Mouse (Mus musculus) small intestine, adult 2 months (tissue): ENCODE results near the gene Clrn1. TPM values are rescaled to one million over a fixed set of nuclear protein-coding genes. Genes with fewer than 3 reads are reported as not detected.

ENCODE experiments used
- H3K27ac ChIP-seq: fragments of 200-500 bp; 2 replicates; pipeline ENCODE4 v1.5.1; 2012; ENCODE audit warnings: low read depth, low read length, control low read depth, inconsistent platforms; ENCODE audit not compliant: insufficient read depth
- H3K27me3 ChIP-seq: fragments of 200-500 bp; 2 replicates; pipeline ENCODE4 v1.6.1; 2012; ENCODE audit warnings: mild to moderate bottlenecking, moderate library complexity, low read length, inconsistent platforms; ENCODE audit not compliant: control insufficient read depth, insufficient read depth
- H3K36me3 ChIP-seq: fragments of 200-500 bp; 2 replicates; pipeline ENCODE4 v1.6.1; 2012; ENCODE audit warnings: mild to moderate bottlenecking, low read length, control low read depth, inconsistent platforms; ENCODE audit not compliant: control insufficient read depth, insufficient read depth
- H3K4me1 ChIP-seq: fragments of 200-500 bp; 2 replicates; pipeline ENCODE4 v1.6.1; 2012; ENCODE audit warnings: low read length, inconsistent platforms, mixed read lengths; ENCODE audit not compliant: control insufficient read depth, insufficient read depth, insufficient read length
- H3K4me3 ChIP-seq: fragments of 200-500 bp; 2 replicates; pipeline ENCODE4 v1.5.1; 2012; ENCODE audit warnings: low read depth, mild to moderate bottlenecking, control low read depth, inconsistent platforms, low read length, moderate library complexity
- CTCF ChIP-seq: fragments of 200-500 bp; IDR thresholded peaks from 2 replicates; pipeline ENCODE4 v1.5.1; 2012; ENCODE audit warnings: low read depth, mild to moderate bottlenecking, control low read depth, inconsistent platforms, low read length, moderate library complexity, mixed read lengths; ENCODE audit not compliant: insufficient replicate concordance, insufficient read length; ENCODE audit errors: extremely low read depth
- POLR2A ChIP-seq: fragments of 200-500 bp; IDR thresholded peaks from 2 replicates; pipeline ENCODE4 v1.6.1; 2012; ENCODE audit warnings: low read depth, mild to moderate bottlenecking, control low read depth, inconsistent platforms, low read length, moderate library complexity
- WGBS: fragments of 180-500 bp; shearing (Covaris S2); methylation state at CpG from one replicate; pipeline ENCODE4 v1.1.7; 2018; 5-methylcytosine and 5-hydroxymethylcytosine counted together
- polyA plus RNA-seq: library from polyadenylated mRNA; depleted of rRNA; stranded (reverse); fragments of >200 nt; gene quantifications from 2 replicates; pipeline ENCODE4 v1.2.3, GENCODE M21; 2012

Gene Clrn1
- polyA plus RNA-seq, 1 experiment: not detected

DNA sequence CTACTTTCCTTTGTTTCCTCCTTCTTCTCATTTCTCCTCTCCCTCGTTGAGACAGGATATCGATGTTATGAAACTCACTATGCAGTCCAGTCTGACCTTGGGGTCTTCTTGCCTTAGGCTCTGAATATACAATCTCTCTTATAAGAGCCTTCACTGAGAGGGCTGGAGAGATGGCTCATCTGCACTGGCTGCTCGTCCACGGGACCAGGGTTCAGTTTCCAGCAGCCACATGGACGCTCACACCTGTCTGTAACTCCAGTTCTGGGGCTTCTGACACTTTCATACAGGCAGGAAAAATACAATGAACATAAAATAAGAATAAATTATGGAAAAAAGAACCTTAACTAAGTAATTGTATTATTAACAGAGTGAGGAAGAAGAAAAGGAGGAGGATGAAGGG lies 53.6 kb downstream of the Clrn1 start:
- H3K4me3 ChIP-seq: no peak overlapping the region
- H3K27ac ChIP-seq: no peak overlapping the region
- no peaks in the 10 kb centered on the region for H3K27me3 ChIP-seq
- WGBS: 72% methylated on average over 5 of the region's 5 CpGs
- H3K4me1 ChIP-seq: no peaks in the 10 kb centered on the region
- H3K36me3 ChIP-seq: no peaks in the 10 kb centered on the region
- TF ChIP-seq POLR2A (no peak), CTCF (no peak)

DNA sequence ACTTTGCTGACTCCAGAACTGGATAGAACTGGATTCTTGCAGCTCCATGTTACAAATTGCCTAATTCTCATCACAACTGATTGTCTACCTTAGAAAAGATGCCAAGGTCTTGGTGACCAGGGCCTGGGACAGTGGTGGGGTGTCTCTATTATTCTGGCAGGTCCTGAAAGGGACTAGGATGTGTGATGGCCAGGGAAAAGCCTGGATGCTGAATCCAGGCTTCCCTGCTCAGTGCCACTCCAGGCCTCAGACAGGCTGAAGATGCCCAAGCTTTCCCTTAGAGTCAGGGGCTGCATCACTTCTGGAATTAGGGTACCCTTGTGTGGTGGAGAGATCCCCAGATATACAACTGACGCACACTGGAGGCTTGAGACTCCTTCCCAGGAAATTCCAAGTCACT lies 55.2 kb downstream of the Clrn1 start:
- Histone ChIP-seq H3K27me3 (no peaks in the 10 kb centered on the region), H3K36me3 (no peaks in the 10 kb centered on the region), H3K4me3 (no peak overlapping the region), H3K27ac (no peak overlapping the region), H3K4me1 (no peaks in the 10 kb centered on the region)
- 88% methylated on average over 1 of the region's 1 CpGs for WGBS
- TF ChIP-seq POLR2A (no peak), CTCF (no peak)

DNA sequence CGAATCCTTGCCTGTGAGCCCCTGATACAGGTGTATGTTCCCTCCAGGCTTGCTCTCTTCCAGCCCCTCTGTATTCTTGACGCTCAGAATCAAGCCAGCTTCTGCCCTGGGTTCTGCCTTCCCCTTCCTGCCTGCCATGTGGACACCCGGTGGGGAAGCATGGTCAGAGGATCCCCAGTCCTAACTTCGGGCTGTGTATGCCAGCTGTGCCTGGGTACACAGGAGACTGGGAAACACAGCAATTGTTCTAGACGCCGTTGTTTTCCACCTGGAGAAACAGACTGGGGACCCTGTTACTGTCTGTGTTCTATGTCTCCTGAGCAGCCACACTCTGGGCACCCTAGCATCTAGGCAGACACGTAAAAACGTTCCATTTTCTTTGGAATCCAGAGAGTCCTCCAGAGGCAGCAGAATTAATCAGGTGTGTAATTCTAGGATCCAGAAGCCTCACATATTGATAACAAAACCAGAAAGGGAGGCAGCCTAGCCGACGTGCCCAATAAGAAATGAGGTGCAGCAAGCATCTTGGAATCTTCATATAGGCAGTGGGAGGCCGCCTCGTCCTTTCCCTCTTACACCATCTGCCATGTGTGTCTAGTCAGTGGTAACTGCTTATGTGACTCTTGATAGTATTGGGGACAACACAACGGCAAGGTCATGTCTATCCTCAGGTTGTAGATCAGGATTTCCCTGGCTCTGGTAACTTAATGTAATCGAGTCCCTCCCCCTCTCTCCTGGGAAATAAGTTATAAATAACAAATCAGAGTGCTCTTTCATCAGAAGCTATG lies 56.6 kb downstream of the Clrn1 start:
- TF ChIP-seq CTCF: no peak
- Histone ChIP-seq H3K36me3 (no peaks in the 10 kb centered on the region), H3K4me1 (no peaks in the 10 kb centered on the region), H3K27me3 (no peaks in the 10 kb centered on the region), H3K27ac (no peak overlapping the region), H3K4me3 (no peak overlapping the region)
- 83% methylated on average over 14 of the region's 14 CpGs for WGBS

DNA sequence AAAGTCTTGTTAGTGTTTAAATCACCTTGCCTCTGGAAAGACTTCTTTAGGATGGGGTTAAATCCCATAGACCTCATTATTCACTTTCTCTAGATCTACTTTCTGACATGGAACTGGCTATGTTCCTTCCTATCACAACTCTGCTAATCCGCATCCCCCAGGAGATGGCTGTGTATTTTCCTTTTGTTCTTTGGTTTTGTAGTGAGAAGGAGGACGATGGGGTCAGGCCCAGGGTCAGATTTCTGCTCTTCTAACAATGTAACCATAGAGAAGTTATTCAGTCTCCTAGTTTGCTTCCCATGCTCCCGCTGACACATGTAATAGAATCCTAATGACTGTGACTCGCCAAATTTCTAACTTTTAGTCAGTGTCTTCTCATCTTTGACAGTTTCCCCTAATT lies 58.9 kb downstream of the Clrn1 start:
- Histone ChIP-seq H3K27ac (no peak overlapping the region), H3K4me1 (no peaks in the 10 kb centered on the region)
- WGBS: 68% methylated on average over 4 of the region's 4 CpGs

DNA sequence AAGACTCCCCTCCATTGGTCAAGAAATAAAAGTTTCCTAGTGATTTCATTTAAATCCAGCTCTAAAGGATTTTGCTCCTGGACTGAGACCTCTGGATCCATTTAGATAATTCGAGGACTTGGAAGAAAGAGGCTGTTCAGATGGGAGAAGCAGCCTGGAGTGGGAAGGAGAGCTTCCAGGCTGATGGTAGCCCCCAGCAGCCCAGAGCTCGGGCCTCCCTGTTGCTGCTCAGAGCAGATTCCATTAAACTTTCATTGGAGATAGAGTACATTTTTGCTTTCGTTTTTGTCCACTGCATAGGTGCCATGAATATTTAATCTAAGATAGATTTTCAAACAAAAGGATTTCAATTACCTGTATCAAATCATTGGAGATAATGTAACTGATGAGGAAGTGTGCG lies 62.9 kb downstream of the Clrn1 start, which contains the start of gene Mindy4b-ps:
Gene Mindy4b-ps (minus strand): TSS at position 101 of the 400 bp plus-strand sequence.
- no peak for TF ChIP-seq CTCF
- no peak for TF ChIP-seq POLR2A
- Histone ChIP-seq H3K36me3 (no peaks in the 10 kb centered on the region), H3K27me3 (no peaks in the 10 kb centered on the region), H3K4me3 (no peak within 1 kb of the TSS), H3K4me1 (no peaks in the 10 kb centered on the region), H3K27ac (no peak within 1 kb of the TSS)
- 49% methylated on average over 4 of the region's 4 CpGs for WGBS

More for the DNA sequence above, 58.9 kb downstream of the Clrn1 start:
- TF ChIP-seq POLR2A: no peak
- TF ChIP-seq CTCF: no peak
- H3K36me3 ChIP-seq: no peaks in the 10 kb centered on the region
- H3K27me3 ChIP-seq: no peaks in the 10 kb centered on the region
- no peak overlapping the region for H3K4me3 ChIP-seq

DNA sequence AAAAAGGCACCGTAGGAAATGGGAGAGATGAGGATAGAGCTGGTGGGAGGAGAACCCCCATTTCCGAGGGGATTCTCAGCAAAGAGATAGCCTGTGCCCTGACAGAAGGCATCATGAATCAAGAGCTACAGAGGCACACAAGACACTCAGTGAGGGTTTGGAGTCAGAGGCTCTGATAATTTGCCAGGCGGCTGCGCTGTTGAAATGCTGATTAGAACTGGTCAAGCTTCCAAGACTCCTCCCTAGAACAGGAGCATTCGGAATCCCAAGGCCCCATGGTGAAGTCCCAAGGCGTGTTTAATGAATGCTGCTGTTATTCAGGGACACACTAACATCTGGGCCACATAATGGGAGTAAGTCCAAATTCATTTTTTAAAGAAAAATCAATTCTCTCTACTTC lies 67.8 kb downstream of the Clrn1 start:
- Histone ChIP-seq H3K27me3 (no peaks in the 10 kb centered on the region), H3K27ac (no peak overlapping the region), H3K36me3 (no peaks in the 10 kb centered on the region), H3K4me1 (no peaks in the 10 kb centered on the region), H3K4me3 (no peak overlapping the region)
- 61% methylated on average over 6 of the region's 6 CpGs for WGBS
- no peak for TF ChIP-seq POLR2A
- no peak for TF ChIP-seq CTCF

DNA sequence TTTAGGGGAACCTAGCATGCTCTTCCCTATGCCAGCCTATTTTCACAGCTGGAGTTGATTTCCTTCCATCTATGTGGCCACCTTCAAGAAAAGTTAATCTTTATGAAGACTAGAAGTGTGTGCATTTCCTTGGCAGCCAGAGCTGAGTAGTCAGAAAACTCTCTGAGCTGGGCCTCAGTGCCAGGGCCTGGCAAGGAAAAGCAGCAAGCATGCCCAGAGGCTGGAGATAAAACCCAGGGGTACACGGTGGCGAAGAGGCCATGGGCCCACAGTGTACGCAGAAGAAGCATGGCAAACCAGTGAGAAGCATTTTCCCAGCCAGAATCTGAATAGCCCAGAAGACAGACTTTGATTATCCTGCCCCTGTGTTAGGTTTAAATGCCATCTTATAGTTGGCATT lies 70.9 kb downstream of the Clrn1 start:
- H3K36me3 ChIP-seq: no peaks in the 10 kb centered on the region
- no peak for TF ChIP-seq POLR2A
- no peak for TF ChIP-seq CTCF
- 85% methylated on average over 3 of the region's 3 CpGs for WGBS
- H3K27ac ChIP-seq: no peak overlapping the region
- H3K4me1 ChIP-seq: no peaks in the 10 kb centered on the region
- no peaks in the 10 kb centered on the region for H3K27me3 ChIP-seq
- no peak overlapping the region for H3K4me3 ChIP-seq
